In the genomic region with DNA sequence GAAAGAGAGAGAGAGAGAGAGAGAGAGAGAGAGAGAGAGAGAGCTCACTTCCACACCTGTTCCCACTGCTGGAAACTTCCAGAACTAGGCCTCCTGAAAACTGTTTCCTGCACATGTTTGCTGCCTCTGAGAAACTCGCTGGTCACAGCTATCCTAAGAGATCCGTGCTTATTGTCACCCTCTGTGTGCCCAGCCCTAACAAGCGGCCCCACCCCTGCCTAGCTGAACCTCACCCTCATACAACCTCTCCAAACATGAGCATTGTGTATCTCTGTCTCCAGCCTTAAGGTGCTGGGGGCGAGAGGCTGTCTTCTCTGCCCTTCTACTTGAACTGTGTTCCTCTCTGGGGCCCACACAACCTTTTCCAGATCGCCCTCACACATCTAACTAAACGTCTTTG, we compare ENCODE assay signal across 14 mouse cellular contexts.
"Had no signal": no experiment of that assay in that cellular context is flagged by ENCODE, and none has a peak within 500 bp of the region (broad histone marks: within the 10 kb centered on the region; RNA-seq: fewer than 3 reads in every experiment).

No protein-coding gene starts in this region.

- H3K4me1 ChIP-seq: lung, embryonic 15.5 days; neural tube, embryonic 12.5 days had no signal

- DNase-seq: liver, postnatal 0 days; lung, adult 2 months; lung, postnatal 14 days; lung, postnatal 36 days; spleen, adult 18-20 months; thymus, adult 18-20 months; thymus, postnatal 14 days; thymus, postnatal 36 days had no signal

- H3K27me3 ChIP-seq: lung, embryonic 15.5 days; midbrain, embryonic 12.5 days; neural tube, embryonic 12.5 days had no signal

- ATAC-seq: liver, postnatal 0 days; lung, postnatal 0 days had no signal

- H3K27ac ChIP-seq: lung, embryonic 15.5 days; macrophage; midbrain, embryonic 12.5 days; neural tube, embryonic 12.5 days had no signal

- H3K36me3 ChIP-seq: lung, embryonic 15.5 days; midbrain, embryonic 12.5 days; neural tube, embryonic 12.5 days had no signal

- H3K4me3 ChIP-seq: lung, embryonic 15.5 days; megakaryocyte, embryonic 14.5 days; midbrain, embryonic 12.5 days; neural tube, embryonic 12.5 days had no signal

- H3K9me3 ChIP-seq: lung, embryonic 15.5 days; megakaryocyte, embryonic 14.5 days; midbrain, embryonic 12.5 days; neural tube, embryonic 12.5 days had no signal

- H3K4me2 ChIP-seq: lung, embryonic 15.5 days; midbrain, embryonic 12.5 days; neural tube, embryonic 12.5 days had no signal

- H3K9ac ChIP-seq: liver, postnatal 0 days; lung, embryonic 15.5 days; midbrain, embryonic 12.5 days; neural tube, embryonic 12.5 days had no signal
